Mouse (Mus musculus): ENCODE data around the gene Micall1. TPM values are rescaled to one million over a fixed set of nuclear protein-coding genes. Genes with fewer than 3 reads are reported as not detected.

Gene Micall1
- polyA plus RNA-seq, 2 experiments, result 12.8 to 31.0 TPM

DNA sequence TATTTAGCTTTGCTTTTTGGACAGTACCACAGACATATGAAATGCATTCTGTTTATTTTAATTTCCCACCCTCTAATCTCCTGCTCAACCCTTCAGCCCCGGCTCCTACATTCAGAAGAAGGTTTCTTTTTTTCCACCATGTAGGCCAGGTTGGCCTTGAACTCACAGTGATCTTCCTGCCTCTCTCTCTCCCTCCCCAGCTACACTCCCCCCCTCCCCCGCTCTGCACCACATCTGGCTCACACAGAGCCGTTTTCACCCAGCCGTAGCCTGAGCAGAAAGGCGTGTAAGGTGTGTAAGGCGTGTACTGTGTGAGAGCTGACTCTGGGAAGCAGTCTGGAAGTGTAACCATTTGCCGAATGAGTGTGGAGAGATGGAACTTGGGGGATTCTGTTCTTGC is 20.6 kb downstream of the Micall1 start:
- 76% methylated on average over 7 of the region's 7 CpGs for WGBS
- no peaks in the 10 kb centered on the region for H3K9me3 ChIP-seq (ENCODE audit: control insufficient read depth, low read length)
- no peak overlapping the region for H3K4me2 ChIP-seq (replicated peaks; ENCODE audit: low read depth, low read length, severe bottlenecking)
- DNase-seq (ENCODE audit: low spot score), result no peak
- H3K27ac ChIP-seq (replicated peaks; ENCODE audit: low read depth, low read length), result no peak overlapping the region
- no peaks in the 10 kb centered on the region for H3K27me3 ChIP-seq (ENCODE audit: control insufficient read depth, insufficient read depth, low read length)
- H3K4me3 ChIP-seq (replicated peaks; ENCODE audit: low read length), result no peak overlapping the region
- H3K4me1 ChIP-seq (ENCODE audit: control insufficient read depth, insufficient read depth, low read length), result no peaks in the 10 kb centered on the region
- no peak for TF ChIP-seq POLR2A (IDR thresholded peaks at IDR 0.05; ENCODE audit: borderline replicate concordance, extremely low read depth, insufficient read depth, insufficient read length)
- no peak overlapping the region for H3K9ac ChIP-seq (ENCODE audit: low read depth, low read length, severe bottlenecking)
- ATAC-seq (ENCODE audit: low FRiP score, low read depth), result no peak
- peaks cover 92% of the 10 kb centered on the region for H3K36me3 ChIP-seq (ENCODE audit: control insufficient read depth, insufficient read depth, low read length)

DNA sequence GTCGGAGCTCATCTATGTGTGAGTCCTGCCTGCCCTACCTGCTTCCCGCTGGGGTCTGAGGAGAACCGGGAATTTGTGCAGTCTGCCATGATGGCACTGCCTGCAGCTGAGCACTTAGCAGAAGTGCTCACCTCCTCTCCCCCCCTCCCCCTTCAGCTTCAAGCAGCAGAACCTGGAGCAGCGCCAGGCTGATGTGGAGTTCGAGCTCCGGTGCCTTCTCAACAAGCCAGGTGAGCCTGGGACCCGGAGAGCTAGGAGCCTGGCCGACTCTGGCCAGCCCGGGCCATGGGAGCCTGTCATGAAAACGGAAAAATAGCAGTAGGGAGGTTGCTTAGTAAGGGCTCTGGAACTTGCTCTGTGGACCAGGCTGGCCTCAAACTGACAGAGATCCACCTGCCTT is 22.1 kb downstream of the Micall1 start:
- TF ChIP-seq POLR2A (IDR thresholded peaks at IDR 0.05; ENCODE audit: borderline replicate concordance, extremely low read depth, insufficient read depth, insufficient read length), result no peak
- Histone ChIP-seq H3K27me3 (ENCODE audit: control insufficient read depth, insufficient read depth, low read length) (no peaks in the 10 kb centered on the region), H3K4me2 (replicated peaks; ENCODE audit: low read depth, low read length, severe bottlenecking) (no peak overlapping the region), H3K27ac (replicated peaks; ENCODE audit: low read depth, low read length) (no peak overlapping the region), H3K9ac (ENCODE audit: low read depth, low read length, severe bottlenecking) (no peak overlapping the region), H3K4me3 (replicated peaks; ENCODE audit: low read length) (no peak overlapping the region), H3K9me3 (ENCODE audit: control insufficient read depth, low read length) (no peaks in the 10 kb centered on the region), H3K4me1 (ENCODE audit: control insufficient read depth, insufficient read depth, low read length) (peaks cover 8% of the 10 kb centered on the region), H3K36me3 (ENCODE audit: control insufficient read depth, insufficient read depth, low read length) (peaks cover 81% of the 10 kb centered on the region)
- no peak for DNase-seq (ENCODE audit: low spot score)
- WGBS, result 77% methylated on average over 10 of the region's 10 CpGs
- no peak for ATAC-seq (ENCODE audit: low FRiP score, low read depth)

DNA sequence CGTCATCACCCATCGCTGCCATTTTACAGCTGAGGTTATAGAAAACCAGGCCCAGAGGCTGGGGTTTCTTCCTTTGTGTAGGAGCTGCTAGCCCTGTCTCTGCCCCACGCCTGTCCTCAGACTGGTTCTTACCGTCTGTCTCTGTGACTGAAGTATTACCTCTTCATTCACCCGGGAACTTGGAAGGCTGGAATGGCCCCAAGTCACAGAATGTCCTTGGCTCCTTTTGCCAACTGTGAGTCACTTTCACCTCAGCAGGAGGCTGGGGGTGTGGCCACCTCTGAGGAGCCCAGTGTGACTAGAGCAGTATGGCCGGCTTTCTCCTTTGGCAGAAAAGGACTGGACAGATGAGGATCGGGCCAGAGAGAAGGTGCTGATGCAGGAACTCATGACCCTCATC is 22.7 kb downstream of the Micall1 start:
- Histone ChIP-seq H3K9me3 (ENCODE audit: control insufficient read depth, low read length) (no peaks in the 10 kb centered on the region), H3K27ac (replicated peaks; ENCODE audit: low read depth, low read length) (no peak overlapping the region), H3K4me3 (replicated peaks; ENCODE audit: low read length) (no peak overlapping the region), H3K36me3 (ENCODE audit: control insufficient read depth, insufficient read depth, low read length) (peaks cover 75% of the 10 kb centered on the region), H3K27me3 (ENCODE audit: control insufficient read depth, insufficient read depth, low read length) (no peaks in the 10 kb centered on the region), H3K4me2 (replicated peaks; ENCODE audit: low read depth, low read length, severe bottlenecking) (no peak overlapping the region), H3K9ac (ENCODE audit: low read depth, low read length, severe bottlenecking) (no peak overlapping the region), H3K4me1 (ENCODE audit: control insufficient read depth, insufficient read depth, low read length) (peaks cover 13% of the 10 kb centered on the region)
- no peak for TF ChIP-seq POLR2A (IDR thresholded peaks at IDR 0.05; ENCODE audit: borderline replicate concordance, extremely low read depth, insufficient read depth, insufficient read length)
- DNase-seq (ENCODE audit: low spot score) (no peak), ATAC-seq (ENCODE audit: low FRiP score, low read depth) (no peak)
- WGBS, result 68% methylated on average over 7 of the region's 7 CpGs

DNA sequence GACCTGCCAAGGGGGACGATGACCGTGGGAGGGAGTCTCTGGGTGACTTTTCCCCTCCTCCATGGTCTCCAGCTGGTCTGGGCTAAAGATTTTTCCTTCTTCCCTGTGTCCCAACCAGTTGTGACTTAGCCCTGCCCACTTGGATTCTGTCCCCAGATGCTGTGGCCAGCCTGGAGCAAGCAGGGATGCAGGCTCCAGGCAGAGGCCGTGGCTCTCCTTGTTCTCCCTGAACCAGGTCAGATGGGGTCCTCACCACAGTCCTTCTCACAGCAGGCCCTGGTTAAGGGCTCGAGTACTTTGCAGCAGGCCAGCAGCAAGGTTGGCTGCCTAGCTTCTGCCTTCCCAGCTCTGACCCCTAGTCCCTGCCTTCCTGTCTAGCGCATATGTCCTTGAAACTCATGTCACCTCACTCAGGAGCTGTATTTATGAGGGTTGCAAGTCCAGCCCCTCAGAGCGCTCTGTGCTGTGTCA is 24.5 kb downstream of the Micall1 start:
- no peaks in the 10 kb centered on the region for H3K9me3 ChIP-seq (ENCODE audit: control insufficient read depth, low read length)
- H3K4me1 ChIP-seq (ENCODE audit: control insufficient read depth, insufficient read depth, low read length), result peaks cover 13% of the 10 kb centered on the region
- DNase-seq (ENCODE audit: low spot score) (no peak), ATAC-seq (ENCODE audit: low FRiP score, low read depth) (no peak)
- H3K4me2 ChIP-seq (replicated peaks; ENCODE audit: low read depth, low read length, severe bottlenecking), result no peak overlapping the region
- 78% methylated on average over 5 of the region's 6 CpGs for WGBS
- TF ChIP-seq POLR2A (IDR thresholded peaks at IDR 0.05; ENCODE audit: borderline replicate concordance, extremely low read depth, insufficient read depth, insufficient read length), result no peak
- no peak overlapping the region for H3K4me3 ChIP-seq (replicated peaks; ENCODE audit: low read length)
- no peak overlapping the region for H3K9ac ChIP-seq (ENCODE audit: low read depth, low read length, severe bottlenecking)
- H3K36me3 ChIP-seq (ENCODE audit: control insufficient read depth, insufficient read depth, low read length), result peaks cover 58% of the 10 kb centered on the region
- H3K27me3 ChIP-seq (ENCODE audit: control insufficient read depth, insufficient read depth, low read length), result no peaks in the 10 kb centered on the region
- no peak overlapping the region for H3K27ac ChIP-seq (replicated peaks; ENCODE audit: low read depth, low read length)

DNA sequence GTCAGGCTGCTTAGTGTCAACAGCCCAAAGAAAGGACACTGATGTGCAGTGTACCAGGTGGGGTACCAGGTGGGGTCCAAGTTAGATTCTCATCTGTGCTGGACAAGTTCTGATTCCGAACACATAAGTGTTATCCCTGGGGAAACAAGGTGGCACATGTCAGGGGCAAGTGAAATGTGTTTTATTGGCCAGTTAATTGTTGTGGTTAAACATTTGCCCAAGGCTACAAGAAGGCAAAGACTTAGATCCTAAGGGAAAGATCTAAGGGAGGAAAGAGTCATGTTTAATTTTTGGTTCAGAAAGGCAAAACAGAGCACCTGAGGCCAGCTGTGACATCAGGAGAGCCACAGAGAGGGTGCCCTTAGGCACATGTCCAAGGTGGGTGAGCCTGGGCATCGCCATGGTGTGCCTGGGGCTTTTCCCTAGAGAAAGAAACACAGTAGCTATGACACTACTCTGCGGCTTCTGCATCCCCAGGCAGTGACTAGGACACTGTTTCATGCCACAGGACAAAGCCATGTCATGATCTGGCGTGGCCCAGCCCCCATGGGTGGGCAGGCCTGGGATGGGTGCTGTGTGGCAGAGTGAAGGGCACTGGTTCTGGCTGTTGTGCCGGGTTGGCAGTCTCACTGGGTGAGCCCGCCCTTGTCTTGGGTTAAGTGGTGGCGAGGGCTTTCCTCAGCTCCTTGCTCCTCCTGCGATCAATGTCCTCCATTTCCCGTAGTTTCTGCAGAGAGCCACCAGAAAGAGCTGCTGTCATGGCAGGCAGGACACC is 26.0 kb downstream of the Micall1 start:
- Histone ChIP-seq H3K4me1 (ENCODE audit: control insufficient read depth, insufficient read depth, low read length) (peaks cover 13% of the 10 kb centered on the region), H3K27ac (replicated peaks; ENCODE audit: low read depth, low read length) (0 out of 2 replicates have a peak overlapping the region, but pooled peaks have one; percentile 41), H3K9ac (ENCODE audit: low read depth, low read length, severe bottlenecking) (no peak overlapping the region), H3K9me3 (ENCODE audit: control insufficient read depth, low read length) (no peaks in the 10 kb centered on the region), H3K4me3 (replicated peaks; ENCODE audit: low read length) (no peak overlapping the region), H3K36me3 (ENCODE audit: control insufficient read depth, insufficient read depth, low read length) (peaks cover 49% of the 10 kb centered on the region), H3K27me3 (ENCODE audit: control insufficient read depth, insufficient read depth, low read length) (no peaks in the 10 kb centered on the region), H3K4me2 (replicated peaks; ENCODE audit: low read depth, low read length, severe bottlenecking) (no peak overlapping the region)
- DNase-seq (ENCODE audit: low spot score) (no peak), ATAC-seq (ENCODE audit: low FRiP score, low read depth) (no peak; the same call in 1 of the 2 replicates)
- 84% methylated on average over 9 of the region's 9 CpGs for WGBS
- no peak for TF ChIP-seq POLR2A (IDR thresholded peaks at IDR 0.05; ENCODE audit: borderline replicate concordance, extremely low read depth, insufficient read depth, insufficient read length)

All from limb, embryonic 14.5 days (tissue).